Mouse (Mus musculus) embryo, embryonic 11.5 days (tissue): Measurements from ENCODE around the gene Tmem39b.

Experiments
- DNase-seq: peaks from one replicate; pipeline ENCODE4 v3.0.0-alpha.2; 2012; ENCODE audit warnings: low read depth, low spot score

Gene Tmem39b

DNA sequence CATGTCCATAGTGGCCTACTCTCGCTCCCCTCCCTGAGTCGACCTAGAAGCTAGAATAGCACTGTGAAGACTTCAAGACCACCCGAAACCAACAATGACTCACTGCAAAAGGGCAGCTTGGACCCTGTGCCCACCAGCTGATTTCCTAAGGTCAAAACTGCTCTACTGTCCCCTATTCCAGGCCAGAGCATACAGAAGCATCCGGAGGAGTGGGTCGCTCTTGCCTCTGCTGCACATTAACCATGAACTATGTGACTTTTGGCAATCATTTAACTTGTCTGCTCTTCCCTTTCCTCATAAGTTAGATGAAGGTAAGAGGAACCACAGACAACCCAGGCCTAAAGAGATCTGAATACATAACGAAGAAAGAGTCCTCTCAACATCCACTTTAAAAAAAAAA lies 12.1 kb downstream of the Tmem39b start:
- DNase-seq: no peak

GRCm38 (mm10) chr4:129683901-129684493 lies 12.6 kb downstream of the Tmem39b start:
- no peak for DNase-seq

DNA sequence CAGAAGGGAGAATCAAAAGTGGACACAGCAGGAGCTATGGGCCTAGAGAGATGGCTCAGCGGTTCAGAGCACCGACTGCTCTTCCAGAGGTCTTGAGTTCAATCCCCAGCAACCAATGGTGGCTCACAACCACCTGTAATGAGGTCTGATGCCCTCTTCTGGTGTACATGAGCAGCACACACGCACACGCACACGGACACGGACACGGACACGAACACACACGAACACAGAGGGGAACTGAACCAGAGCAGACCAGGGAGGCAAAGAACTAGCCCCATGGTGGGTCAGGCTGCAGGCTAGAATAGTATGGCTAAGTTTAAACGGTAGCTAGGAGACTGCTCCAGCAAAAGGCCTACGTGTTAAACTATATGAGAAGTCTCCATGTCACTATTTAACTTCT lies 14.8 kb downstream of the Tmem39b start:
- no peak for DNase-seq

DNA sequence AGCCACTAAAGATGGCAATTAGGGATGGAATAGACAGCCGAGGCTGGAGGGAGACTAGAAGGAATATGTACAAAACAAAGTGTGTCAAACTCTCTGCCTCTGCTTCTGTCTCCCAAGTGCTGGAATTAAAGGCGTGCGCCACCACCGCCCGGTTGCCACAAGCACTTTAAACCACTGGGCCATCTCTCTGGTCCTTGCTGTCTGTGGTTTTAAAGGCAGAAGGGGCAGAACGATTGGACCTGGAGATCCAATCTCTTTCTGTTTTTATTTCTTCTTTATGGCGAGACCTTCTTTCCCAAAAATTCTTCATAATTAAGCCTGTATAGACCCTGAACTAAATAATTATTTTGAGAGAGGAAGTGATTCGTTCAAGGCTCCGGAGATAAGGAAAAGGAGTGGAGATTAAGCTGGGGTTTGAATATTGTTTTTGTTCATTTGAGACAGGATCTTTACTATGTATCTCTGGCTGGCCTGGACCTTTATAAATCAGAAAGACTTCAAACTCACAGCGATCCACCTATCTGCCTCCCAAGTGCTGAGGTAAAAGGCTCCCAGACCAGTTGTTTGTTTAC lies 23.7 kb downstream of the Tmem39b start:
- DNase-seq: no peak

GRCm38 (mm10) chr4:129672083-129672877 lies 24.4 kb downstream of the Tmem39b start, which contains the start of gene Kpna6:
Kpna6 (minus strand) TSS chr4:129672767.
- DNase-seq: peak; percentile 82

DNA sequence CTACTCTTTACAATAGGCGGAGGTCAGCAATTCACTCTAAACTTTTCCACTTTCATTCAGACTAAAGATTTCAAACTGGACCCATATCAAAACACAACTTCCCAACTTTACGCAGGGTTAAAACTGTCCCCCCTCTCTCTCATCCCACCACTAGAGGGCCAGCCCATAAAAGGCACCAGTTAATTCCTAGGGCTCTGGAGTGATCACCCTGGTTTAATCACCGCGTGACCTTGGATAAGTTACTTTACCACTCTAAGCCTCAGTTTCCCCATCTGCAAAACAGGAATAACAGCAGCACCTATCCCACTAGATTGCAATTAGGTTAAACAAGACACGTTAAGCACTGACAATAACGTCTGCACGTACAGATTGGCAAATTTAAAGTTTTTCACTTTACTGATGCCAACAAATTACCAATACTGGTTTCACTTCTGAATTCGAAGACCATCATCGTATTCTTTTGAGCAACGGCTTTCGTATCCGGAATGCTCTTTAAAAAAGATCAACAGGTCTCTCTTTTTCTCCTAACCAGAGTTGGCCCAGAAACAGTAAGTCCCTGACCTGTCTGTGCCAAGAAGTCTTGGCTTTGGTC lies 25.1 kb downstream of the Tmem39b start:
- DNase-seq: peak; percentile 47

- DNase-seq: no peak
Measured at GRCm38 (mm10) chr4:129662255-129662813, 34.3 kb downstream of the Tmem39b start.

DNA sequence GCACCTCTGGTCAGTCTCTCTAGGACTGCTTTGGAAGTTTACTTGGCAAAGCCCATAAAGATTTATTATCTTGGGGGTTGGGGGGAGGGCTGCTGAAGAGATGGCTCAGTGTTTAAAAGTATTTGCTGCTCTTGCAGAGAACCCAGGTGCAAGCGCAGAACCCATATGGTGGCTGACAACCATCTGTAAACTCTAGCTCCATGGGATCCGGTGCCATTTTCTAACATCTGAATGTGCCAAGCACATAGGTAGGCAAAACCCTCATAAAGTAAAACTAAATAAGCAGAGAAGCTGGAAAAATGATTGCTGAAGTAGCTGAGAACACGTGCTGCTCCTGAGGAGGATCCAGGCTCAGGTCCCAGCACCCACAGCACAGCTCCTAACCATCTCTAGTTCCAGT lies 35.1 kb downstream of the Tmem39b start:
- DNase-seq: no peak

DNA sequence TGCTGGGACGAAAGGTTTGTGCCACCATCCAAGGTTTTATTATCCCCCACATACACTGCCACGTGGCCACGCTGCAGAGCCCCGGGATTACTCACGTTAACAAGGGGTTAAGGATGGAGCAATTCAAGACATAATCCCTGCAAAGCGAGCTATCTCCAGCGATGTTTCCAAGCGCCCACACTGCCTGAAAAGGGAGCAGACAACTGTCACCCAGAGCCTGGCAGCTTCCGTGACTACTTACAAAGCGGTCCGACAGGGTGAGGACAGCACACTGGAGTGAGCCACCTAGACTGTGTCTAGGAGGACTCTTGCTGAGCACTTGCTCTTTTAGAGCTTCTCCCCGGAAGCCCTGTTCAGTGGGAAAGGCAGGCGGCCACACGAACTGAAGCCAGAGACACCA lies 41.9 kb downstream of the Tmem39b start:
- no peak for DNase-seq

DNA sequence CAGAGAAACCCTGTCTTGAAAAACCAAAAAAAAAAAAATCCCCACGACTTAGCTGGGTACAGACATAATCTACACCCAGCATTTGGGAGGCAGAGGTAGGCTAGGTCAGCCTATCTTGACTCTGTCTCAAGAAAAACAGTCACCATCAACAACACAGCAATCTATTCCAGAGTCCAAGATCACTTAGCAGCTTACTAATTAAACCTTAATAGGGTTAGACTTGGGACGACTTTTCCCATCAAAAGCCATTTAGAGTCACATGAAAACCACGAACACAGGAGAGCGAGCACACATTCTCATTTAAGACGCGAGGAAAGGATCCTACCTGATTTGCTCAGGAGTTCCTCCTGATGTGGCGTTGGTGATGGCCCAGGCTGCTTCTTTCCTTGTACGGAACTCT lies 46.3 kb downstream of the Tmem39b start:
- DNase-seq: no peak

DNA sequence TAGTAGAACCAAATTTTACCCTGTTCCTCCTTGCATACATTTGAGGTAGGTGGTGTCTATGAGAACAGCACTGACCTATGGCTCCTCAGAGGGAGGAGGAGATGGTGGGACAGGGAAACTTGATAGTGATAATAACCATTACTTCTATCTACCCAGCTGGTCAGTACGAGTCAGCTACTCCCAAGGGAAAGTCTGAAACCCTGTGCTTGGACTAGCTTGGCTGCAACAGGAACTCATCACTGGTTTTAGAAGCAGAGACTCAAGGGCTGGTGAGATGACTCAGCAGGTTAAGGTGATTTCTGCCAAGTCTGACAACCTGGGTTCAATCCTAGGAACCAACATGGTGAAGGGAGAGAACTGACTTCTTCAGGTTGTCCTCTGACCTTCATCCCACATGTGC lies 48.0 kb downstream of the Tmem39b start:
- no peak for DNase-seq

- DNase-seq: no peak
Measured at GRCm38 (mm10) chr4:129645204-129645603, 51.4 kb downstream of the Tmem39b start.

GRCm38 (mm10) chr4:129641756-129642155 lies 54.9 kb downstream of the Tmem39b start:
- DNase-seq: no peak

- DNase-seq: peak; percentile 94
Measured at GRCm38 (mm10) chr4:129640638-129641467, 55.8 kb downstream of the Tmem39b start, which contains the start of gene Txlna. Txlna (minus strand) TSS chr4:129641065.

DNA sequence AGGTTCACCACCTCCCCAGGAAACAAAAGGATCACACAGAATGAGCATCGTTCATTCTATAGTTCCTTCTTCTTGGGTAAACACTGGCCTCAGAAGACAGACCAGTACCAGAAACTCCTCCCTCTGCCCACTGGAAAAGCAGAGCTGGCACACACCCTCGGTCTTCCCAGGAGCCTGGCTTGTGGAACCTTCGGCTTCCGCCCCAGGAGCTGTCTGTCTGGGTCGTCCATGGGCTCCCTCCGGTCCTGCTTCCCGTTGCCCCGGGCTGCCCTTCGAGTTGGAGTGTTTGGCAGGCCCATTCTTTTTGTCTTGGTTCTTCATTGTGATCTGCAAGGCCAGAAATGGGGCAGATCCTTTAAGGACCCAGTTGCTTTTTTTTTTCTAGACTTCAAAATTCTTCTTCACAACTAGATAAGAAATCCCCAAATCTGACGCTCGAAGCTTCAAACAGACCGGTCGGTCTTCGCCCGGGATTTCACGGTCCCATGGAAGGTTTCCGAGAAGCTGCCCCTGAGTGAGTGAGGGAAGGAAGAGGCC lies 56.5 kb downstream of the Tmem39b start:
- DNase-seq: no peak

GRCm38 (mm10) chr4:129639221-129639620 lies 57.4 kb downstream of the Tmem39b start:
- no peak for DNase-seq

GRCm38 (mm10) chr4:129633852-129634251 lies 62.8 kb downstream of the Tmem39b start:
- no peak for DNase-seq

GRCm38 (mm10) chr4:129631867-129632266 lies 64.8 kb downstream of the Tmem39b start:
- no peak for DNase-seq

DNA sequence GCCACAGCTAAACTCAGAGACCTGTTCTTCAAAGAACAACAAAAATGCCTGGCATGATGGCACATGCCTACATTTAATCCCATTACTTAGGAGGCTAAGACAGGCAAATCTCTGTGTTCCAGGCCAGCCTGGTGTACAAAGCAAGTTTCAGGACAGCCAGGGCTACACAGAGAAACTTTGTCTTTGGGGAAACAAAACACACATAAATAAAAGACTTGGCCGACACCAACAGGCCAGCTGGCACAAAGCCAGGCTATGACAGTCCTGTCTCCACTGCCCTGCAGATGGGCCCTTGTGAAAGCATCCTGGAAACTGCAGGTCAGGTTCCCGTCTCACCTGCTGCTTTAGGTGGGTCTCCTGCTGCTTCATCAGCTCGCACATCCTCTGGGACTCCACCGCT lies 65.7 kb downstream of the Tmem39b start:
- no peak for DNase-seq
